Comparison of ENCODE assay signal across 27 mouse cellular contexts in genomic region chr1:82766227-82766626, GRCm38 (mm10). TPM values are rescaled to one million over a fixed set of nuclear protein-coding genes. Genes with fewer than 3 reads are reported as not detected.
"Had no signal": no experiment of that assay in that cellular context is flagged by ENCODE, and none has a peak within 500 bp of the region (broad histone marks: within the 10 kb centered on the region; RNA-seq: fewer than 3 reads in every experiment).

No protein-coding gene starts in this region.

- H3K9ac ChIP-seq: liver, postnatal 0 days; lung, embryonic 15.5 days; midbrain, embryonic 13.5 days; neural tube, embryonic 13.5 days; neural tube, embryonic 15.5 days; stomach, embryonic 15.5 days had no signal

- H3K36me3 ChIP-seq: lung, embryonic 15.5 days; neural tube, embryonic 15.5 days had no signal

- H3K4me2 ChIP-seq: lung, embryonic 15.5 days; midbrain, embryonic 11.5 days; midbrain, embryonic 13.5 days; neural tube, embryonic 13.5 days; neural tube, embryonic 15.5 days; stomach, embryonic 15.5 days had no signal

- ATAC-seq: liver, postnatal 0 days; lung, postnatal 0 days; midbrain, embryonic 13.5 days; midbrain, embryonic 16.5 days had no signal

- H3K9me3 ChIP-seq: lung, embryonic 15.5 days; midbrain, embryonic 13.5 days; neural tube, embryonic 13.5 days; neural tube, embryonic 15.5 days; stomach, embryonic 15.5 days had no signal

- H3K4me1 ChIP-seq: lung, embryonic 15.5 days; midbrain, embryonic 13.5 days; neural tube, embryonic 13.5 days; neural tube, embryonic 15.5 days; stomach, embryonic 15.5 days had no signal

- H3K4me3 ChIP-seq: lung, embryonic 15.5 days; megakaryocyte, embryonic 14.5 days; midbrain, embryonic 13.5 days; myocyte; neural tube, embryonic 13.5 days; neural tube, embryonic 15.5 days; stomach, embryonic 15.5 days had no signal

- DNase-seq: liver, postnatal 0 days; lung, adult 2 months; lung, postnatal 14 days; lung, postnatal 36 days; retina, postnatal 1 day; right cerebral cortex, adult 18-20 months; right cerebral cortex, postnatal 25 days; right cerebral cortex, postnatal 4 days; thymus, adult 2 months; thymus, postnatal 25 days; thymus, postnatal 4 days had no signal

- H3K27me3 ChIP-seq: lung, embryonic 15.5 days; megakaryocyte, embryonic 14.5 days; midbrain, embryonic 13.5 days; neural tube, embryonic 13.5 days; neural tube, embryonic 15.5 days; stomach, embryonic 15.5 days had no signal

- H3K27ac ChIP-seq: lung, embryonic 15.5 days; macrophage; midbrain, embryonic 13.5 days; neural tube, embryonic 13.5 days; neural tube, embryonic 15.5 days; stomach, embryonic 15.5 days; stomach, postnatal 0 days had no signal

RNA-seq across cellular contexts. Expression of gene Tm4sf20, which starts 2.0 kb away (rescaled TPM):
- polyA plus RNA-seq: liver, postnatal 0 days; lung, adult 2 months; macrophage; myocyte; neural tube, embryonic 15.5 days; spleen, adult 2 months; testis, adult 2 months had no signal

RNA-seq across cellular contexts. Expression of gene Gm47791, which starts 4.8 kb away (rescaled TPM):
- polyA plus RNA-seq: liver, postnatal 0 days; lung, adult 2 months; lung, embryonic 15.5 days; lung, postnatal 0 days; macrophage; midbrain, embryonic 11.5 days; midbrain, embryonic 13.5 days; midbrain, embryonic 16.5 days; myocyte; neural tube, embryonic 11.5 days; neural tube, embryonic 13.5 days; neural tube, embryonic 15.5 days; spleen, adult 2 months; stomach, embryonic 15.5 days; stomach, postnatal 0 days; testis, adult 2 months; thymus, adult 2 months; urinary bladder, adult 2 months had no signal
